Mouse (Mus musculus) right cerebral cortex, postnatal 10 days (tissue): ENCODE data around the gene Prdm16.

ENCODE experiments used
- DNase-seq, 2 experiments: peaks; one replicate each; pipeline ENCODE4 v3.0.0; 2021; ENCODE audit warnings: low spot score in 2 of 2

The Prdm16 gene

DNA sequence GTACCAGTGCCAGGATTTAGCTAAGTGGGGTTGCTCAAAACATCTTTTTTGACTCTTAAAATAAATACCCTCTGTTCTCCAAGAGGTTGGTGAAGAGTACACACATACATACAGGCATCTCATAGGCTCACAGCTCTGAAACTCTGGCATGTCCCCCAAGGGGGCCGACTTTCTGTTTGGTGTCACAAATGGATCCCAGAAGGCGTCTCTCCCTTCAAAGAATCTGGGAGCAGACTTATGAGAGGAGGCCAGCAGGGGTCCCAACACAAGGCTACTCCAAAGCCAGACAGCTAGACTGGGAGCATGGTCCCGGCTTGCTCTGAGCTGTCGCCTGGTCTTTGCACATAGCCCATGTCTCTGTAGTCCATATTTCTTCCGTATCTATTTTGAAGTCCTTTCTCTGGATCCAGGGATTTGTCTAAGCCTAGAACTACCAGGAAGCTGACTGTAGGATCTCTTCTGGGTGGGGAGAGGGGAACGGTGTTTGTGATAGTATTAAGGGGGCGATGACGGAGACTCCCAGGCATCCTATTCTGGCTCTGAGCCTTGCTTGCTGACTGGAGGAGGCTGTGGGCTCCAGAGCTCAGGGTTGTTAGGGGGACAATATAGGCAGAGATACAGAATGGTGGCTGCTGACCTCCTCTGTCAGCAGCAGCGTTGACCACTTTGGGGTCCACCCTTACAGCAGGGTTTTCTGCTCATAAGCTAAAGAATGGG is 156.0 kb downstream of the Prdm16 start:
- no peak for DNase-seq

GRCm38 (mm10) chr4:154480143-154480542 is 156.5 kb downstream of the Prdm16 start:
- no peak for DNase-seq

- no peak for DNase-seq
Measured at GRCm38 (mm10) chr4:154478933-154479613, 157.6 kb downstream of the Prdm16 start.

DNA sequence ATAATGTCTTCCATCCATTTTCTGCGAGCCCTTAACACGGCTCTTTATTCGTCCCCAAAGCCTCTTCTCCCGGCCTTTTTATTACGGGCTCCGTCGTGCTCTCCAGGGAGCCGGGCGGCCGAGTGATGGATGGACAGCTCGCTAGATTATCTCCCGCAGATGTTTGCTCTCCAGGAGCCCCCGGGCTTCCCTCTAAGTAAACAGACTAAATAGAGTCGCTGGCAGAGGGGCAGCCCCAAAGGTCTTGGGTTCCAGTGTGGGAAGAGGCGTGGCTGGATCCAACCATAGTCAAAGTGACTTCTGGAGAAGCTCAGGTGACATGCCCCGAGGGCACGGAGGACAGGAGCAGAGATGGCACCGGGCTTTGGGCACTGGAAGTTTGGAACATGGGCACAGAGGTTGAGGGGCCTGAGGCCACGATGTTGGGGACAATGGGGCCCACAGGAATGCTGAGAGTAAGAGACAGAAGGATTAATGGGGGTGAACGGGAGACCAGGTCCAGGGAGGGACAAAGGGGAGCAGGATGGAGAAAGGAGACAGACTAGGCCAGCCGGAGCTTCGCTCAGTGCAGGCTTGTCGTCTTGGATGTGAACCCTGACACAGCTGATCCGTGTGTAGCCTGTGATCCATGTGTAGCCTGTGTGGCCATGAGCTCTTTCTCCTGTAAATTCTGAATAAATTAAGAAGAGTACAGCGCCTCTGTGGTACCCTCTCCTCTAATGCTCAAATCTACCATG is 162.9 kb downstream of the Prdm16 start:
- DNase-seq = no peak

GRCm38 (mm10) chr4:154472569-154472968 is 164.1 kb downstream of the Prdm16 start:
- no peak for DNase-seq

- DNase-seq = no peak
Measured at GRCm38 (mm10) chr4:154471447-154472101, 165.1 kb downstream of the Prdm16 start.

- no peak for DNase-seq
Measured at GRCm38 (mm10) chr4:154466305-154466704, 170.4 kb downstream of the Prdm16 start.

- no peak for DNase-seq
Measured at GRCm38 (mm10) chr4:154465123-154465522, 171.6 kb downstream of the Prdm16 start.

- no peak for DNase-seq
Measured at GRCm38 (mm10) chr4:154460021-154460420, 176.7 kb downstream of the Prdm16 start.

DNA sequence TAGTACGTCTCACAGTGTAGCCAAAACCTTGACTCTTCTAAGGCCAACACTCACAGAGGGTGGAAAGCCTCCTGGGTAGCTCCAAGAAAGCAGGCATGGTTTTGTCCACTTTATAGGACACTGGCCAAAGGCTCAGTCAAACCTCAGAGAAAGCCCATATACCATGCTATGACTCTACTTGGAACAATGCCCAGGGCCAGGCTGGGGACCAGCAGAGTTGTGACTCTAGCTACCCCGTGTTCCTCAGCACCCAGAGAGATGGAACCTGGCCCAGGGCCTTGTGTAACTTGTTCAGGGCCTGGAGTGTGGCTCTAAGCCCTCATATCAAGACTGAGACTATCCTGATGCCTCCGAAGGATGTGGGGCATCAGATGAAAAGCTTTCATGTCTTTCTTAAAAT is 178.9 kb downstream of the Prdm16 start:
- no peak for DNase-seq

DNA sequence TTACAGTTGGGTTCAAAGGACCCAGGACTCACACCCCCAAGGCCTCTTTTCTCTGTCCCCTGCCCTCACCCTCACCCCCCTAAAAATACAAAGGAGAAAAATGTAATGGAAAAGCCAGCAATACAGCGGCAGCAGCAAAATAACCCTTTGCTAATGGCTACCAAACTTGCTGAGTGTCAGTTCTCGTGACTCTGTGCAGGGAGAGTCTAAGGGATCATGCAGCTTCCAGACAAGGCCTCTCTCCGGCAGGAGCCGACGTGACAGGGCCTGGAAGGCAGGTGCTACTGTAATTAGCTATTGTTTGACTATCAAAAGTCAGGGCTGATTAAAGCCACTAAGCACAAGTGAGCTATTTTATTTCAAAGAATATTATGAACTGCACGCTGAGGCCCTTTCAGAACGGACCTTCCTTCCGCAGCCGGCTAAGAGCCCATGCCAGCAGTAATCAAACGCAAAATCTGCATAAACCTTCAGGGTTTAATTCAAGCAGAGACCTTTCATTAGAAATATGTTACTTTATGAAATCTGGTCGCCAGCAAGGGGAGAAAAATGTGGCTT is 180.3 kb downstream of the Prdm16 start:
- DNase-seq = no peak

GRCm38 (mm10) chr4:154450441-154450840 is 186.2 kb downstream of the Prdm16 start:
- peak; percentile 48 to 58 for DNase-seq

- DNase-seq = no peak
Measured at GRCm38 (mm10) chr4:154450036-154450435, 186.6 kb downstream of the Prdm16 start.

DNA sequence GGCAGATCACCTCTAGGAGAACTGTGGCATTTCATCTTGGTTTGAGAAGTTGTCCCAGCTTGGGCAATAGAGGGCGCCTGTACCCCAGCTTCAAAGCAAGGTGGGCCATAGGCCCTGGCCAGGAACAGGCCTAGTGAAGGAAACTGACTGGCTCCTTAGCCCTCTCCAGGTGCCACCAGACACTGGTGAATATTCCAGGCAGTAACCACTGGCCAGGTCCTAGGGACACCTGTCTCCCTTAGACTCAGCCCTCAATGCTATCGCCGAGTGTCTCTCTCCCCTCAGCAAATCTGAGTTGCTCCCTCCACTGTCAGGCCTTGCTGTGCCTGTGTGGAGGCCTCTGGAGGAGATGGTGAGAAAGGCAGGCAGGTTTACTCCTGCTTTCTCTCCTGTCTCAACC is 187.3 kb downstream of the Prdm16 start:
- DNase-seq = peak; percentile 44 to 58

- no peak for DNase-seq
Measured at GRCm38 (mm10) chr4:154445721-154446120, 191.0 kb downstream of the Prdm16 start.

GRCm38 (mm10) chr4:154442645-154443304 is 193.9 kb downstream of the Prdm16 start:
- DNase-seq = no peak

GRCm38 (mm10) chr4:154439455-154440052 is 197.1 kb downstream of the Prdm16 start:
- no peak for DNase-seq

GRCm38 (mm10) chr4:154438610-154439009 is 198.1 kb downstream of the Prdm16 start:
- DNase-seq = no peak

GRCm38 (mm10) chr4:154429770-154430169 is 206.9 kb downstream of the Prdm16 start:
- DNase-seq = no peak

- no peak for DNase-seq
Measured at GRCm38 (mm10) chr4:154426901-154427300, 209.8 kb downstream of the Prdm16 start.

- DNase-seq = no peak
Measured at GRCm38 (mm10) chr4:154425284-154425683, 211.4 kb downstream of the Prdm16 start.
